Mouse (Mus musculus) forebrain, embryonic 16.5 days (tissue): ENCODE data around the gene Selp. TPM values are rescaled to one million over a fixed set of nuclear protein-coding genes. Genes with fewer than 3 reads are reported as not detected.

Experiments
- ATAC-seq: fragments of 200-750 bp; cut with Nextera tagmentation; 2 replicates; pipeline ENCODE4 v1.8.0; 2017; ENCODE audit warnings: mild to moderate bottlenecking, moderate library complexity
- H3K27ac ChIP-seq: fragments of 300-500 bp; sonication (generic); 2 replicates; pipeline ENCODE4 v1.5.1; 2014; ENCODE audit warnings: low read length, control low read depth
- H3K27me3 ChIP-seq: fragments of 300-500 bp; sonication (generic); replicated peaks from 2 replicates; pipeline ENCODE4 v1.6.1; 2014; ENCODE audit warnings: low read length; ENCODE audit not compliant: control insufficient read depth, insufficient read depth
- H3K36me3 ChIP-seq: fragments of 300-500 bp; sonication (generic); 2 replicates; pipeline ENCODE4 v1.6.1; 2014; ENCODE audit not compliant: control insufficient read depth, insufficient read depth
- H3K4me1 ChIP-seq: fragments of 300-500 bp; sonication (generic); replicated peaks from 2 replicates; pipeline ENCODE4 v1.6.1; 2014; ENCODE audit warnings: low read length; ENCODE audit not compliant: control insufficient read depth, insufficient read depth
- H3K4me2 ChIP-seq: fragments of 300-500 bp; sonication (generic); 2 replicates; pipeline ENCODE4 v1.6.1; 2014; ENCODE audit warnings: mild to moderate bottlenecking, low read length, control low read depth
- H3K4me3 ChIP-seq: fragments of 300-500 bp; sonication (generic); replicated peaks from 2 replicates; pipeline ENCODE4 v1.5.1; 2014; ENCODE audit warnings: mild to moderate bottlenecking, low read length, control low read depth
- H3K9ac ChIP-seq: fragments of 300-500 bp; sonication (generic); replicated peaks from 2 replicates; pipeline ENCODE4 v1.6.1; 2014; ENCODE audit warnings: low read depth, low read length, control low read depth
- H3K9me3 ChIP-seq: fragments of 300-500 bp; sonication (generic); 2 replicates; pipeline ENCODE4 v1.6.1; 2016; ENCODE audit warnings: low read length; ENCODE audit not compliant: control insufficient read depth
- WGBS: fragments of 180-500 bp; shearing (Covaris S2); extraction: QIAGEN DNeasy Blood & Tissue Kit; methylation state at CpG from one replicate; pipeline ENCODE4 v1.1.7; 2014; 5-methylcytosine and 5-hydroxymethylcytosine counted together
- polyA plus RNA-seq: library from polyadenylated mRNA; unstranded; fragments of >200 nt; fragmentation: Nextera tagmentation; extraction: Ambion mirVana; gene quantifications from 2 replicates; pipeline ENCODE4 v1.2.1, GENCODE M21; 2015

Selp gene
- polyA plus RNA-seq, 1 experiment from 2014 or later = not detected

DNA sequence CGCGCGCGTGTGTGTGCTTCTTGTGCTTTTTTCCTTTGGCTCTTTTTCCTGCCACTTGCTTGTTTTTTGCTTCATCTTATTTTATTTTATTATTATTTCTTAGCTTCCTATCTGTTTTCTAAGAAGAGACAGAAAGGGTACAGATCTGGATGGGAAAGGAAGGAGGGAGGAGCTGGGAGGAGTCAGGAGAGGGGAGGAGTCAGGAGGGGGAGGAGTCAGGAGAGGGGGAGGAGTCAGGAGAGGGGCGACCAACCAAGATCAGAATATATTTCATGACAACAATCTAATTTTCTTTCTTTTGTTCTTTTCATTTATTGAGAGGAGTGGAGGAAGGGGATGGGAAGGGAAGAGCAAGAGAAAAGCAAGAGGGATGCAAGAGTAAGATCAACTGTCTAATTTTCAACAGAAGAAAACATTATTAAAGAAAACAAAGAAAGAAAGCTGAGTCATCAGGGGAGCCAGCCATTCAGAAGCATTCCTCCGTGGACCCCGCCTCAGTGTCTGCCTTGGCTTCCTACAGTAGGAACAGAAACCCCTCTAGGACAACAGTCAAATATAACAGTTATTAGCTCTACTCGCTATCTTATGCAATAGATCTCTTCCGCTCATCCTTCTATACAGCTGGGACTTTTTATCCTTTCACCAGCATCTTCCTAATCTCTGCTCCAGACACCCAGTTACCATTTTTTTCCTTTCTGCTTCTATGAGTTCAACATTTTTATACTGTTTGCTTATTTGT is 4.3 kb upstream of the Selp start:
- Histone ChIP-seq H3K4me3 (no peak overlapping the region), H3K9me3 (no peaks in the 10 kb centered on the region), H3K4me1 (no peaks in the 10 kb centered on the region), H3K27me3 (no peaks in the 10 kb centered on the region), H3K4me2 (no peak overlapping the region), H3K27ac (no peak overlapping the region), H3K36me3 (no peaks in the 10 kb centered on the region), H3K9ac (no peak overlapping the region)
- no peak for ATAC-seq
- WGBS = 97% methylated on average over 9 of the region's 9 CpGs

DNA sequence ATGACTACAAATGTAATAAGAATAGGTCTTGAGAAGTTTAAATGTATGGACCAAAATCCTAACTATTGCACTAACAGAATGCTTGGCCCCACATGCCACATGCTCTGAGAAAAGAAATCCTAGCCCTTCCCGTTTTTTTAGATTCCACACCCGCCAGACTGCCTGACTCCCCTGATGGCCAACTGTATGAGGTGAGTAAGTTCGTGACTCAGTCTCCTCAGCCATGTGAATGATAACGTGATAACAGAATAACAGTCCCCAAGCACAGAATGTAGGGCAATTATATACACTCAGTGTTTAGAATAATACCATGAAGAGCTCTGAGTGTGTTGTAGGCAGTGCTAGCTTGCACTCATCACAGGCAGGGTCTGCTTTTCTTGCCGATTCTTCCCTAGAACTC is 784 bp upstream of the Selp start:
- H3K36me3 ChIP-seq = no peaks in the 10 kb centered on the region
- H3K9ac ChIP-seq = no peak overlapping the region
- no peak overlapping the region for H3K27ac ChIP-seq
- H3K4me3 ChIP-seq = no peak overlapping the region
- no peaks in the 10 kb centered on the region for H3K9me3 ChIP-seq
- H3K27me3 ChIP-seq = no peaks in the 10 kb centered on the region
- ATAC-seq = no peak
- WGBS = 85% methylated on average over 5 of the region's 5 CpGs
- H3K4me1 ChIP-seq = no peaks in the 10 kb centered on the region
- H3K4me2 ChIP-seq = no peak overlapping the region

DNA sequence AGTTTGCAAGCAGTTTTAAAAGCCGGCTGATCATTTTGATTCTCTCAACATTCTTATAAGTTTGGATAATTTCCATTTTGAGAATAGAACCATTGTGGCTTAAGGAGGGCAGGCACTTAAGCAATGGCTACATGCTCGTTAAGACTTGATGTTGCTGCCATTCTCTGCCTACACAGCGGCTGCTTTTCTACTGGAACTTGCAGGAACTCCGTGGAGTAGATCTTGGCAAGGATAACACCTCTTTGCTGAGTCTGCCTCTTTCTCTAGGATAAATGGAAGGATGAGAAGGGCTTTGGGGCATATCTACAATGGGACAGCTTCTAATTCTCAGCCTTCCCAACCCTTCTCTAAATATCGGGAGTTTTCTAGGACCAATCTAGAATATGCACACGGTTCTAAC is 583 bp downstream of the Selp start:
- Histone ChIP-seq H3K27ac (no peak overlapping the region), H3K4me1 (no peaks in the 10 kb centered on the region), H3K4me3 (no peak overlapping the region), H3K4me2 (no peak overlapping the region), H3K27me3 (no peaks in the 10 kb centered on the region), H3K9me3 (no peaks in the 10 kb centered on the region), H3K9ac (no peak overlapping the region), H3K36me3 (no peaks in the 10 kb centered on the region)
- 38% methylated on average over 6 of the region's 6 CpGs for WGBS
- ATAC-seq = no peak

DNA sequence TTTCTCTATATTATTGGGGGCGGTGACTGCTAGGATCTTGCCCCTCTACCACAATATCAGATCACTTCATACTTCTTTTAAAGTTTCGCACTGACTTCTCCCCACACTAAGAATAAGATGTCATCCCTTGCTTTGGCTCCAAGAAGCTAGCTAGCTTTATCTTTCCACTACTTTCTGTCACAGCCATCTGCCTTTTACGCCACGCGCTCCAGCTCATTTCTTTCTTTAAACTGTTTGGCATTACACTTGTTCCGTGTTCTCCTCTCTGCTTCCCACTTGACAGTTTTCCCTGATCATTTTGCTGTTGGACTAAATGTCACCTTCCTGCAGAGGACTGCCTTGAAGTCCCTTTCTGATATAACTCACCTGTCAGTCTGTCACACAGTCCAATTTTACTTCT is 2.8 kb downstream of the Selp start:
- Histone ChIP-seq H3K9ac (no peak overlapping the region), H3K4me1 (no peaks in the 10 kb centered on the region), H3K9me3 (no peaks in the 10 kb centered on the region), H3K27ac (no peak overlapping the region), H3K4me3 (no peak overlapping the region), H3K36me3 (no peaks in the 10 kb centered on the region), H3K27me3 (no peaks in the 10 kb centered on the region), H3K4me2 (no peak overlapping the region)
- no peak for ATAC-seq
- 89% methylated on average over 6 of the region's 6 CpGs for WGBS

DNA sequence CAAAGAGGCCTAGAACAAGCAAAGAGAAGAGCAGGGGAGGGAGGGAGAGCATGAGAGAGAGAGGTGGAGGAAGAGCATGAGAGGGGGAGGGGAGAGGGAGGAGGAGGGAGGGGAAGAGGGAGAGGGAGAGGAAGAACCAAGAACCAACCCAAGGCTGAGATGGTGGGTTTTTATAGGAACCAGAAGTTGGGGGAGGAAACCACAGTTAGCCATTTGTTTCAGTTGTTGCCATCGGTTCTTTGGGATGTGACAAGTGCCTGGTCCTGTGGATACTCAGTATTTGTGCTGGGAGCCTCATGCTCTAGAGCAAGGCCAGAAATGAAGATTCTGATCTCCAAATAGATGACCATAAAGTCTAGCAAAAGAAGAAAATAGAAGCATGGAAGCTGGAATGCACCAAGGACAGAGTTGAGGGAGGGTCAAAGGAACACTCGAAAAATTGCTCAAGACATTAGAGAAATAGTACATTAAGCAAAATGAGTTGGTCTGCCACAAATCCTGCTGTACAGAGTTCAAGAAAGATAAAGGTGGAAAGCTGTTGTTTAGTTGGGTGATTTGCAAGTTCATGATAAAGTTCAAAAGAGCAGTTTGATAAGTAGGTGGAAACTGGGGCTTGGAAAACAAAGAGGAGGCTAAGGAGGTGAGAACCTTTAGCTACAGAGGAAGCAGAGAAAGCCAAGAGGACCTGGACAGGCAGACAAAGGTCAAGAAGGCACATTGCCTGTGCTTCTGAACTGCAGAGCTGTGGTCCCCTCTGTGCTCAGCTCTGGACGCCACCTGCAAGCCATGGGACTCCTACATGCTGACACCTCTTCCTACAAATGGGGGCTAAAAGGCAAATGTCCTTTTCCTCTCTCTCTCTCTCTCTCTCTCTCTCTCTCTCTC is 5.1 kb downstream of the Selp start:
- Histone ChIP-seq H3K36me3 (no peaks in the 10 kb centered on the region), H3K27ac (no peak overlapping the region), H3K4me3 (no peak overlapping the region), H3K27me3 (no peaks in the 10 kb centered on the region), H3K9ac (no peak overlapping the region), H3K4me2 (no peak overlapping the region), H3K9me3 (no peaks in the 10 kb centered on the region), H3K4me1 (no peaks in the 10 kb centered on the region)
- WGBS = 88% methylated on average over 3 of the region's 3 CpGs
- ATAC-seq = no peak

DNA sequence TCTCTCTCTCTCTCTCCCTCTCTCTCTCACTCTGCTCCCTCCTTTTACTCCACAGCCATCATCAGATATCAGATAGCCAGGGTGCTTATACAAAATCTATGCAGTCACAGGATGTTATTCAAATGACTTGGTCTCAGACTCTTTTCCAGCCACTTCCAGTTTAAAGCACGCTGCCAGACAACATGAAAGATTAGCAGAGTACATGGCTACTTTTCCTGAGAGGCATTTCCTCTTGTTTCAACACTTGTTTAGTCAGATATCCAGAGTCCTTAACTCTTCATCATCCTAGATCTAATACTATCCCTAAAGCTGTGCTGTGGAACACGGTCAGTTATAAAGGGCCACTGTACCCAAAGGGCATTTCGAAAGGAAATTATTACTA is 5.7 kb downstream of the Selp start:
- Histone ChIP-seq H3K27me3 (no peaks in the 10 kb centered on the region), H3K27ac (no peak overlapping the region), H3K9ac (no peak overlapping the region), H3K4me1 (no peaks in the 10 kb centered on the region), H3K9me3 (no peaks in the 10 kb centered on the region), H3K36me3 (no peaks in the 10 kb centered on the region), H3K4me2 (no peak overlapping the region), H3K4me3 (no peak overlapping the region)
- 95% methylated on average over 3 of the region's 3 CpGs for WGBS
- ATAC-seq = no peak

DNA sequence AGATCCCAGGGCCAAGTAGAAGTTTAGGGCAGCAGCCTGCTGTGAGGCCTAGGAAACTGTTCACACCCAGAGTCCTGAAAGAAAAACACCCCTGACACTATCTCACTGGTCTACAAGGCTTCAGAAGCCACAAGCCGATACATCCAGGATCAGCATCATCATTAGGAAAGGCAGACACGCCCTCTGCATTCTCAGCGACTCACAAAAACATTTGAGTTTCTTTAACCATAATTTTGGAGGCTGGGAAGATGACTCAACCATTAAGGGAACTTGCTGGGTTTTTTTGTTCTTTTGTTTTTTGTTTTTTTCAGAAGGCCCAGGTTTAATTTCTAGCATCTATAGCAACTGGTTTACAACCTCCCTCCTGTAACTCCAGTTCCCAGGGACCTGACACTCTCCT is 8.8 kb downstream of the Selp start:
- WGBS = 77% methylated on average over 3 of the region's 3 CpGs
- no peak overlapping the region for H3K27ac ChIP-seq
- no peaks in the 10 kb centered on the region for H3K9me3 ChIP-seq
- H3K36me3 ChIP-seq = no peaks in the 10 kb centered on the region
- no peak for ATAC-seq
- H3K4me1 ChIP-seq = no peaks in the 10 kb centered on the region
- H3K4me3 ChIP-seq = no peak overlapping the region
- H3K27me3 ChIP-seq = no peaks in the 10 kb centered on the region
- no peak overlapping the region for H3K4me2 ChIP-seq
- no peak overlapping the region for H3K9ac ChIP-seq

DNA sequence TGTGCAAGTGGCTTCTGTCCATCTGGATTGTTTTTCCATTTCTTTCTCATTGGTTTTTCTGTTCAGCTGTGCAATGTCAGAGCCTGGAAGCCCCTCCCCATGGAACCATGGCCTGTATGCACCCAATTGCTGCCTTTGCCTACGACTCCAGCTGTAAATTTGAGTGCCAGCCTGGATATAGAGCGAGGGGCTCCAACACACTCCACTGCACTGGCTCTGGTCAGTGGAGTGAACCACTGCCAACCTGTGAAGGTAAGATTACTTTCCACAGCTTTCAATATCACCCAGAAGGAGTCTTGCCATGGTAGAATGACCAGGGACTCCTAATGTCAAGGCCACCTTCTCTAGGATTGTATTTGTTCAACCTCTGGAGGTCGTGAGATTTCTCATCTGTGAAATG is 14.9 kb downstream of the Selp start:
- Histone ChIP-seq H3K27me3 (no peaks in the 10 kb centered on the region), H3K27ac (no peak overlapping the region), H3K36me3 (no peaks in the 10 kb centered on the region), H3K4me3 (no peak overlapping the region), H3K9me3 (no peaks in the 10 kb centered on the region), H3K4me2 (no peak overlapping the region), H3K4me1 (no peaks in the 10 kb centered on the region), H3K9ac (no peak overlapping the region)
- WGBS = 62% methylated on average over 3 of the region's 3 CpGs
- no peak for ATAC-seq

DNA sequence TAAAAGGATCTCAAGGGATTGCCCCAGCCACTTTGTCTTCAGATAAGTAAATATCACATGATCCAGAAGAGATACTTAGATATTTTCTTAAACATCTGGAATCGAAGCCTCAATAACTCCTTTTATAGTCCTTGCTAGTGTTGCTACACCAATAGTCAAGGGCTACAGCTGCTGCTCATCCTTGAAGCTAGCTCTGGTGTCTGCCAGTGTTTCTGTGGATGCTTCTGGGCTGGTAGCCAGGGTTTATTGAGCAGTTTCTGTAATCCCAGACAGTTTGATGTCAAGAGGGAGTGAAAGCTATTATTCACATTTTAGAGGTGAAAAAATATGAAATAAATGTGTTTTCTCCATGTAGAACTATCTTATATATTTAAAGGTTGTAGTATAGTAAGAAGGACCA is 17.5 kb downstream of the Selp start:
- H3K36me3 ChIP-seq = no peaks in the 10 kb centered on the region
- H3K27ac ChIP-seq = no peak overlapping the region
- no peaks in the 10 kb centered on the region for H3K27me3 ChIP-seq
- H3K9ac ChIP-seq = no peak overlapping the region
- no peaks in the 10 kb centered on the region for H3K9me3 ChIP-seq
- no peak overlapping the region for H3K4me3 ChIP-seq
- 81% methylated on average over 1 of the region's 1 CpGs for WGBS
- ATAC-seq = no peak
- H3K4me2 ChIP-seq = no peak overlapping the region
- no peaks in the 10 kb centered on the region for H3K4me1 ChIP-seq
